Mouse (Mus musculus) urinary bladder, postnatal 25 days (tissue): Measurements from ENCODE around the gene Kif5c.

Source experiments
- DNase-seq: peaks from one replicate; pipeline ENCODE4 v3.0.0; 2022; ENCODE audit warnings: low spot score

The Kif5c gene

GRCm38 (mm10) chr2:49621234-49621633, 2.1 kb downstream of the Kif5c start:
- no peak for DNase-seq

DNA sequence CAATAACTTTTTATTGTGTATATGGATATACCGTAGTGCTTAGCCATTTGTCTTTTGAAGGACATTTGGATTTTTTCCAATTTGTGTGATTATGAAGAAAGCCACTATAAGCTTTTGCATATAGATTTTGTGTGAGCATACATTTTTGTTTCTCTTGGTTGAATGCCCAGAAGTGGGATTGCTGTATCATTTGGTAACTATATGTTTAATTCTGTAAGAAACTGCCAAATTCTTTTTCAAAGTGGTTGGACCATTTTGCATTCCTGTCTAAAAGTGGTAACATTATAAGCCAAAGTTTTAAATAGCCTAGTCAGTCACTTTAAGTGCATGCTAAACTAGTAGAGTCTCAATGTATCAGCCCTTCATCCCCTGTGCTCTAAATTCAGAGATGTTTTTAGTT, 6.5 kb downstream of the Kif5c start:
- no peak for DNase-seq

- DNase-seq = no peak
Measured at GRCm38 (mm10) chr2:49627611-49628010, 8.5 kb downstream of the Kif5c start.

GRCm38 (mm10) chr2:49628094-49628705, 9.1 kb downstream of the Kif5c start:
- DNase-seq = no peak

DNA sequence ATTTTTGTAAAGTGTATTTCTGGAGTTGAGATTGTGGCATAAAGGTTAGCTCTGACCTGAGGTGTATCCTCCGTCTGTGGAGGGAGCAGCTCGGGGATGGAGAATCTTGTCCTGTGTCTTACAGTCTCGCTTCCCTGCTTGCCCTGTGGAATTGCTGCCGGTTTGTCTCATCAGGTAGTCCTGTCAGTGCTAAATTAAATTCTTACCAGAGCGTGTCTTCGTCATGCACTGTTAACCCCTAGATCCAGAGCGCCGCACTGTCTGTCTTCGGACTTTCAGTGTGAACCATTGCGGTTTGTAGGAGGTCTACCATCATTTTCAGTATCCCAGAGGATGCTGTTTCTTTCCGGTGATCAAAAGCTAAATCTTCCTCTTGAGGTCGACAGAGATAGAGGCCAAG, 10.1 kb downstream of the Kif5c start:
- no peak for DNase-seq

DNA sequence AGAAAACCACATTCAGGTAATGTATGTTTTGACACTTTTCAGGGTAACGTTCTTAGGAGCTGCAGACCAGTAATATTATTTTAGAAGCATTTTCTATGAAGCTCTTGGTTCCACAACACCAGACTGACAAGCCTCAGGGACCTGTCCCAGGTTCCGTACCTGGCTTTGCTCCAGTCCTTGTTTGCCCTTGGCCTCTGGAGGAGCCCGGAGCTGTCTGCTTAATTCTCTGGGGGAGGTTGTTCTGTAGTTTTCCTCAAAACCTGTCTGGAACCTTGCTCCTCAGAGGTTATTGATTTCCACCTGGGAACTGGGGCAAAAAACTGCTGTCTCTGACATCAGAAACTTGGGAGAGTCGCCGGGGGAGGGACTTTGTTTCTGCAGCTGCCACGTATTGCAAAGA, 11.5 kb downstream of the Kif5c start:
- no peak for DNase-seq

- DNase-seq = no peak
Measured at GRCm38 (mm10) chr2:49633231-49633630, 14.1 kb downstream of the Kif5c start.

DNA sequence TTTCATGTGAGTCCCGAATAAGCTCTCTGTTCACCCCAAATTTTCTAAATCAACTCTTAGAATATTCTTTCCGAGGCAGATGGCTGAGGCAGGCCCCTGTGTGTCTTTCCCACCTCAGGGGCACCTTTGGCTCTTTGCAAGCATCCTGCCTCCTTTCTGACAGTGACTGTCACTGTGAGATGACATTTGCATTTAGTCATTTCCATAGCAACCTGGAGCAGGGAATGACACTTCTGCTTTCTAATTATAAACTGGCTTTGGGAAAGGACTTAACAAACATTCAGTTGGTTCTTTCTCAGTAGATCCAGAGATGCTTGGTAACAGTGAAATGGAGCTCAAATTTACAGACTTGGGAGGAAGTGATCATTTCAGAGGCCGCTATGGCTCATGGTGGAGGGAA, 23.7 kb downstream of the Kif5c start:
- no peak for DNase-seq

- DNase-seq = no peak
Measured at GRCm38 (mm10) chr2:49643756-49644155, 24.7 kb downstream of the Kif5c start.

DNA sequence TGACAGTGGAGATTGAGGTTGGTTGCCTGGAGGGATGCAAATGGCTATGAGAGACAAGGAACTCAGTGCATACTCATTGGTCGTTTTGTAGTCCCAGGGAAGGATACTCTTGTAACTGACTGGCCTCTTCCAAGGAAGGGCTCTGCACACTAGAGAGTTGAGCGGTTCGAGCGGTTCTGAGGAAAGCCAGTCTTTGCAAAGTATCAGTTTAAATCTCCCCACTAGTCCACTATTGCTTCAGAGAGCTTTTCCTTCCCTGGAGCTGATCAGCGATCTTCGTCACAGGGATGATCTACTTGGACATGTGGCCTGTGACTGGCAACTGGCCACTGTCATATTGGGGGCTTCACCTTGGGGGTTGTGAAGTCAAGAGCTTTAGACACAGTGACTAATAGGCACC, 28.5 kb downstream of the Kif5c start:
- no peak for DNase-seq

GRCm38 (mm10) chr2:49648344-49648743, 29.2 kb downstream of the Kif5c start:
- DNase-seq = no peak

DNA sequence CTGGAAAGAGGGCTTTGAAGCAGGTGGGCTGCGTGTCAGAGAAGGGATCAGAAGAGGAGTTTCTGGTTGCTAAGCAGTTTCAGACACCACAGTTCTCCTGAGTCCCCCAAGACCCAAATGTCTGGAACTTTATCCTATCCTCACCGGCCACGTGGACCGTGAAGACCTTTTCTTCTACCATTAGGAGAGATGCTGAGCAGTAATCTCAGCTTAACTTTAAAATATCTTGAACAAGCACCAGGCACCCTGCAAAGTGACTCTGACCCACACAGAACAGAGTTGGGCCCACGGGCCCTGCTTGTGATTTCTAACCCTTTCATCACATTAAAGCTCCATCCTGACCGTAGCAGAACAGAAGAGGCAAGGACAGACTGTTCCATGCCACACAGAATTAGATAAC, 29.7 kb downstream of the Kif5c start:
- no peak for DNase-seq

DNA sequence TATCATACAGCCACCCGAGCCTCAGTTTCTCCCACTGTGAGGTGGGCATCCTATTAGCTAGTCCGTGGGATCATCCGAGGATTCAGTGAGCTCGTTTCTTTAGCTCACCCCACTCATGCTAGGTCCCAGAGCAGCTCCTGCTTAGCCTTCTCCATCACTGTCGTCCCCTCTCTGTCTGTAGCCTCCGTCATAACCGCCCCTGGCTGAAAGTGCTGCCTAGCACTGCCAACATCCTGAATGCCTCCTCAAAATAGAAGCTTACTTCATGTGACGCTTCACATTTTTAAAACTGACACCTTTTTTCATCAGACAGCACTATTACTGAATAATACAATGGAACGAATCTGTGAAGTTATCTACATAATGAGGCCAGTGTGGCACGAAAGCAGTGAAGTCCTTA, 30.1 kb downstream of the Kif5c start:
- DNase-seq = no peak

DNA sequence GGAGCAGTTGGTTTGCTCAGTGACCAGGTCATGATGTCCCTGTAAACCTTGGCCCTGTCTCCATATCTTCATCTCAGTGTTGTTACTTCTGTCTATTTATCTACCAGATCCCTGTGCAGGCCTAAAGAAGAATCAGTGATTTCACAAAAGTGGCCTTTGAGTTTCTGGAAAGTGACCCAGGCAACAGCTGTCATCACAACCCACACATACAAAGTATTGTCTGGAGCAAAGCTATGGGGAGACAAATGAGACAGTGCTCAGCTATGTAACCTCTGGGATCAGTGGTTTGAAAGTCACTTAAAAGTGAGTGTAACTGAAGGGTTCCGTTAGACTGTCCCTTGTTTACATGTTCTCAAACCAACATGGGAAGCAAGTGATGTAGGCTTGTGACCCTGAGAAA, 32.6 kb downstream of the Kif5c start:
- DNase-seq = no peak

DNA sequence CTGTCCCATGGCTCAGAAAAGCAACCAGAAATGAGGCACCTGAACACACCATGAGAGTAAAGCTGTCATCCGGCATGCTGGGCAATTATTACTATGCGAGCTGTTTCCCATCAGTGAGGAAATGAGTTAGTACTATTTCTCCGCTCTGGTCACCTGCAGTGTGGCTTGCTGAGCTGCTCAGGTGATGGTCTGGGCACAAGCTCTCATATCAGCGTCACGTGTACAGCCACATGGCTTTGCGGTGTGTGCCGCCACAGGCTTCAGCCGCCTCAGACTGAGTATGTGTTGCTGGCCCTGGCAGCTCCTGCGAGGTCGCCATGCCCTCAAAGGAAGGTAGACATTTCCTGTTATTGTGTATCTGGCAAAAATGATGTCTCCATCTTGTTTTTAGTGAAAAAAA, 35.5 kb downstream of the Kif5c start:
- DNase-seq = no peak

GRCm38 (mm10) chr2:49655195-49655873, 36.2 kb downstream of the Kif5c start:
- DNase-seq = no peak

DNA sequence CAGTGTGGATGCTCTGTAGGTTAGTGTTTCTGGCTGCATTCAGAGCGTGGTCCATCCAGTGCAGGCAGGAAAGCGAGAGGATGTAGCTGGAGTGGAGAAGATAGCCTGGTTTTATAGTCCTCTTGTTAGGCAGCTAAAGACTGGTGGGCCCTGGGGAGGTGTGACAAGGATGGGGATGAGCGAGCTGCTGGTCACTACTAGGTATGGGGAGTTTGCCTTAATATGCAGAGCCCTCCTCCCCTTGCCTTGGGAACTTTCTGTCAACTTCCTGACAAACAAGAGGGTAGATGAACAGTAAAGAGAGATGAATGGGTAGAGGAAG, 36.7 kb downstream of the Kif5c start:
- DNase-seq = no peak

DNA sequence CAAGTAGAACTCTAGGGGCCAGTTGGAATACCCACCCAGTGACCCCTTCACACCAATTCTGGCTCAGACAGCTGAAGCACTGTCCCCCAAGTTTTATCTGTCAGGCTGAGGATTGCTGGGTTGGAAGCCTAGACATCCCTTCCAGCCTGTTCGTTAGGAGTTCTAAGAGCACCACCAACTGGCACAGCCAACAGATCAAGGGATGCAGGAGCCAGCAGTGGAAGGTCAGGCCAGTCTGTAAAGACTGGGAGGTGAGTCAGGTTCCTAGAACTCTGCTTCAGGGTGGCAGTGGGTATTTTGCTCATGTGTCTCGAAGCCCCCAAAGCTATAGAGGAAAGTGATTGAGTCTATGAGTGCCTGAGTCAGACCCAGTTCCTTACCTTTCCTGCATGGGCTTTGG, 37.9 kb downstream of the Kif5c start:
- no peak for DNase-seq

DNA sequence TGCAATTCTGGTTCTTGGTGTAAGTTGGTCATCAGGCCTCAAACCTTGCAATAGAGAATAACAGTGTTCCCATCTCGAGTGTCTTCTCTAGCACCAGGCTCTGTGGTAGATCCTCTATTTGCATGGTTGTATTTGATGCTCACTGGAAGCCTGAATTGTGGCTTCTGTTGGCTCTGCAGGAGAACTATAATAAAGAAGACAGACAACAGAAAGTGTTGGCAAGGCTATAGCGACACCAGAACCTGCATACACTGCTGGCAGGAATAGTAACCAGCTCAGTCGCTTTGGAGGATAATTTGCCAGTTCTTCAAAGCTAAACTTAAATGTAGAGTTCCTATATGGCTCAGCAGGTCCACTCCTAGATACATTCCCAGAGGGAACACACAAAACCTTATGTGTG, 38.6 kb downstream of the Kif5c start:
- no peak for DNase-seq

- DNase-seq = no peak
Measured at GRCm38 (mm10) chr2:49658988-49659387, 39.9 kb downstream of the Kif5c start.

GRCm38 (mm10) chr2:49659964-49660363, 40.9 kb downstream of the Kif5c start:
- no peak for DNase-seq

GRCm38 (mm10) chr2:49660375-49660923, 41.4 kb downstream of the Kif5c start:
- no peak for DNase-seq

DNA sequence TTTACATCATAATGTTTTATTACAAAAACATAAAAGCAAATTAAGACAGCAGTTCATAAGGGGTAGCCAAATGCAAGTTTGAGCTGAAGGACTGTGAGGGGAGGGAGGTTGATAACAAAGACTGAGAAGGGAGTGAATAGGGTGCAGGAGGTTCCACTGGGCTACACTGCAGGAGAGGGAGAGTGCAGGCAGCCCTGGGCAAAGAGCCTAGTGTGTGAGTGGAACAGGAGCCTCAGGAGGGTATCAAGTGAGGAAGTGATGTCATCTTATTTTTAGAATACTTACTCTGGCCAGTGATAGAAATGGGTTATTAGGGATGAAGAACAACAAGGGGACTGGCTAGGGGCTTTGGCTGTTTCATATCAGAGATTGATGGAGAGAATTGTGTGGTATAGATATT, 42.2 kb downstream of the Kif5c start:
- DNase-seq = no peak

GRCm38 (mm10) chr2:49661872-49662271, 42.8 kb downstream of the Kif5c start:
- no peak for DNase-seq
